Mouse (Mus musculus): Measurements from ENCODE around the gene Arid3c. TPM values are rescaled to one million over a fixed set of nuclear protein-coding genes. Genes with fewer than 3 reads are reported as not detected.
"Not testable (repeated sequence)": the region's sequence is repeated elsewhere in the genome, so short reads cannot be mapped to it uniquely, and the experiment has no call there.

Arid3c gene
- polyA plus RNA-seq, 2 experiments = 0.09 TPM; not detected in 1

- WGBS = 19% methylated on average over 8 of the region's 8 CpGs
- Histone ChIP-seq H3K4me3 (replicated peaks; ENCODE audit: low read length) (peak overlapping the region; percentile 66), H3K36me3 (ENCODE audit: control insufficient read depth, insufficient read depth, low read length) (peaks cover 24% of the 10 kb centered on the region), H3K4me2 (replicated peaks; ENCODE audit: low read depth, low read length, severe bottlenecking) (peak overlapping the region; percentile 76), H3K27ac (replicated peaks; ENCODE audit: low read depth, low read length) (peak overlapping the region; percentile 93), H3K9ac (ENCODE audit: low read depth, low read length, severe bottlenecking) (peak overlapping the region; percentile 68), H3K4me1 (ENCODE audit: control insufficient read depth, insufficient read depth, low read length) (peaks cover 21% of the 10 kb centered on the region)
- H3K27me3 ChIP-seq (ENCODE audit: control insufficient read depth, insufficient read depth, low read length); H3K9me3 ChIP-seq (ENCODE audit: control insufficient read depth, low read length): not testable (repeated sequence)
- ATAC-seq (ENCODE audit: low FRiP score, low read depth) (peak; percentile 80), DNase-seq (ENCODE audit: low spot score) (peak; percentile 81)
Observed at GRCm38 (mm10) chr4:41762688-41763114, 31.8 kb upstream of the Arid3c start.

DNA sequence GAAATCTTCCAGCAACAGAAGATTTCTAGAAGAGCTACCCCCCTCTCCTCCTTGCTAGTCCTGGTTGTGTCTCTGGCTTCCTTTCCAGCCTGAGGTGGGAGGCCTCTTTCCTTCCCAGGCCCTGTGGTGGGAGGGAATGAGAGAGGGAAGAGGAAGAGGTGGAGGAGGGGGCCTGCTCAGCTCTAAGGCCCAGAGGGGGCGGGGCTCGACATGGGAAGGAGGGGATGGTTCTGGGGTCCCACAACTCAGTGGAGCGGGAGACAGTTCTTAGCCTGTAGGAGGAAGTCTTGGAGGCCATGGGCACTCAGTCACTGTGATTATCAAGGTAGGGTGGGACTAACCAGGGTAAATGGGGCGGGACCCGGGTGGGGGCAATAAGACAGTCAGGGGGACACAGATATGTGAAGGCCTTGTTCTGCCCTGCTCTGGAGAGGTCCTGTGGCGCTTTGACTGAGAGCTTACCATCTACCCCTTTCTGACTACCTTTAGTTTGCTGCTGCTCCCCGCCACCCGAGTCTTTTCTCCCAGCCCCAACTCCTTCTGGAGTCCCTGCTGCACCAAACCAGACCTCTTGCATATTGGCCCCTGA is 31.3 kb upstream of the Arid3c start:
- peak overlapping the region; percentile 93 for H3K27ac ChIP-seq (replicated peaks; ENCODE audit: low read depth, low read length)
- peak overlapping the region; percentile 68 for H3K9ac ChIP-seq (ENCODE audit: low read depth, low read length, severe bottlenecking)
- peaks cover 26% of the 10 kb centered on the region for H3K36me3 ChIP-seq (ENCODE audit: control insufficient read depth, insufficient read depth, low read length)
- H3K9me3 ChIP-seq (ENCODE audit: control insufficient read depth, low read length) = no peaks in the 10 kb centered on the region
- H3K4me2 ChIP-seq (replicated peaks; ENCODE audit: low read depth, low read length, severe bottlenecking) = peak overlapping the region; percentile 76
- peak overlapping the region; percentile 66 for H3K4me3 ChIP-seq (replicated peaks; ENCODE audit: low read length)
- peak; percentile 88 for DNase-seq (ENCODE audit: low spot score)
- 15% methylated on average over 8 of the region's 8 CpGs for WGBS
- ATAC-seq (ENCODE audit: low FRiP score, low read depth) = peak; percentile 87
- no peaks in the 10 kb centered on the region for H3K27me3 ChIP-seq (ENCODE audit: control insufficient read depth, insufficient read depth, low read length)
- TF ChIP-seq POLR2A (IDR thresholded peaks at IDR 0.05; ENCODE audit: borderline replicate concordance, extremely low read depth, insufficient read depth, insufficient read length) = 0 out of 2 replicates have a peak, but pooled peaks have one; percentile 31
- peaks cover 21% of the 10 kb centered on the region for H3K4me1 ChIP-seq (ENCODE audit: control insufficient read depth, insufficient read depth, low read length)

- DNase-seq (ENCODE audit: low spot score) = peak; percentile 7
- peaks cover 21% of the 10 kb centered on the region for H3K4me1 ChIP-seq (ENCODE audit: control insufficient read depth, insufficient read depth, low read length)
- no peaks in the 10 kb centered on the region for H3K9me3 ChIP-seq (ENCODE audit: control insufficient read depth, low read length)
- peak overlapping the region; percentile 93 for H3K27ac ChIP-seq (replicated peaks; ENCODE audit: low read depth, low read length)
- peak; percentile 7; the same call in 1 of the 2 replicates for ATAC-seq (ENCODE audit: low FRiP score, low read depth)
- peaks cover 24% of the 10 kb centered on the region for H3K36me3 ChIP-seq (ENCODE audit: control insufficient read depth, insufficient read depth, low read length)
- peak overlapping the region; percentile 76 for H3K4me2 ChIP-seq (replicated peaks; ENCODE audit: low read depth, low read length, severe bottlenecking)
- no peak for TF ChIP-seq POLR2A (IDR thresholded peaks at IDR 0.05; ENCODE audit: borderline replicate concordance, extremely low read depth, insufficient read depth, insufficient read length)
- H3K4me3 ChIP-seq (replicated peaks; ENCODE audit: low read length) = peak overlapping the region; percentile 66
- no peaks in the 10 kb centered on the region for H3K27me3 ChIP-seq (ENCODE audit: control insufficient read depth, insufficient read depth, low read length)
- peak overlapping the region; percentile 68 for H3K9ac ChIP-seq (ENCODE audit: low read depth, low read length, severe bottlenecking)
Observed at GRCm38 (mm10) chr4:41761680-41762079, 30.7 kb upstream of the Arid3c start.

DNA sequence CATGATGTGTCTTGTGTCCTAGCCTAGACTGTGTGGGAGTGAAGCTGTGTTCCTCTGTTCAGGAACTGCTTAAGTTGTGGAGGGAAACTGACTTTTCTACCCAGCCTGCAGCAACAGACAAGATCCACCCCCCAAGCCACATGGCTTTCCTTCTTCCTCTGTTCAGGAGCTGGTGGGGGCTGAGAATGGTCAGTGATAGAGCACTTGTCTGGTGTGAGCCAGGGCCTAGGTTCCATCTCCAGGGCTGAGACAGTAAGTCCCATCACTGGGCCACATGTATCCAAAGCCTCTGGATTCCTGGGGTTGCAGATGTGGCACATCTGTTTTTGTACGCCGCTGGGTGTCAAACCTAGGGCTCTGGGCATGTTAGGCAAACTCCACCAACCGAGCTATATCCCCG is 30.0 kb upstream of the Arid3c start:
- no peak for ATAC-seq (ENCODE audit: low FRiP score, low read depth)
- 27% methylated on average over 4 of the region's 4 CpGs for WGBS
- peak overlapping the region; percentile 66 for H3K4me3 ChIP-seq (replicated peaks; ENCODE audit: low read length)
- H3K4me1 ChIP-seq (ENCODE audit: control insufficient read depth, insufficient read depth, low read length) = peaks cover 26% of the 10 kb centered on the region
- peak overlapping the region; percentile 68 for H3K9ac ChIP-seq (ENCODE audit: low read depth, low read length, severe bottlenecking)
- DNase-seq (ENCODE audit: low spot score) = peak; percentile 22
- no peaks in the 10 kb centered on the region for H3K27me3 ChIP-seq (ENCODE audit: control insufficient read depth, insufficient read depth, low read length)
- peaks cover 20% of the 10 kb centered on the region; the same call in 1 of the 2 replicates for H3K36me3 ChIP-seq (ENCODE audit: control insufficient read depth, insufficient read depth, low read length)
- no peak for TF ChIP-seq POLR2A (IDR thresholded peaks at IDR 0.05; ENCODE audit: borderline replicate concordance, extremely low read depth, insufficient read depth, insufficient read length)
- no peaks in the 10 kb centered on the region for H3K9me3 ChIP-seq (ENCODE audit: control insufficient read depth, low read length)
- peak overlapping the region; percentile 76 for H3K4me2 ChIP-seq (replicated peaks; ENCODE audit: low read depth, low read length, severe bottlenecking)
- H3K27ac ChIP-seq (replicated peaks; ENCODE audit: low read depth, low read length) = peak overlapping the region; percentile 93

DNA sequence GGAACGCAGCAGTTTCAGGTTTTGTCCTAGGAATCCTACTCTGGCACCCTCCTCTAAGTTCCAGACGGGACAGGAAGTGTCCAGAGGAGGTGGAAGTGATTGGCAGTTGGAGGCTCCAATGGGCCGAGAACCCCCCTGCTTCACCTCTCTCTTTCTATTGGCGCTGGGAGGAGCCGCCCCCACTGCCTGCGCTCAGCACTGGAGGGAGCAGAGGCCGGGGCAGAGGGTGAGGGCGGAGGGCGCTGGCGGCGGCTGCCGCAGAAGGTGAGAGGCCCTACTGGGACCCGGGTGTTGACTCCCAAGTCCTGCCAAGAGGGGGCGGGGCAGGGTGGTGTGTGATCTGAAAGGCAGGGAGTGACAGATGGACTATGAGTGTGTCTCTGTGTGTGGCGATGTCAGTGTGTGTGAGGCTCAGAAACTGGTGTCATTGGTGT is 29.4 kb upstream of the Arid3c start:
- Histone ChIP-seq H3K9ac (ENCODE audit: low read depth, low read length, severe bottlenecking) (peak overlapping the region; percentile 68), H3K4me1 (ENCODE audit: control insufficient read depth, insufficient read depth, low read length) (peaks cover 26% of the 10 kb centered on the region), H3K4me3 (replicated peaks; ENCODE audit: low read length) (peak overlapping the region; percentile 66), H3K27ac (replicated peaks; ENCODE audit: low read depth, low read length) (peak overlapping the region; percentile 93), H3K27me3 (ENCODE audit: control insufficient read depth, insufficient read depth, low read length) (no peaks in the 10 kb centered on the region), H3K4me2 (replicated peaks; ENCODE audit: low read depth, low read length, severe bottlenecking) (peak overlapping the region; percentile 76), H3K36me3 (ENCODE audit: control insufficient read depth, insufficient read depth, low read length) (peaks cover 16% of the 10 kb centered on the region; the same call in 1 of the 2 replicates), H3K9me3 (ENCODE audit: control insufficient read depth, low read length) (no peaks in the 10 kb centered on the region)
- TF ChIP-seq POLR2A (IDR thresholded peaks at IDR 0.05; ENCODE audit: borderline replicate concordance, extremely low read depth, insufficient read depth, insufficient read length) = 0 out of 2 replicates have a peak, but pooled peaks have one; percentile 87
- DNase-seq (ENCODE audit: low spot score) (peak; percentile 96), ATAC-seq (ENCODE audit: low FRiP score, low read depth) (peak; percentile 85)
- 0% methylated on average over 15 of the region's 15 CpGs for whole genome bisulfite sequencing

Measured in limb, embryonic 14.5 days (tissue).